Mouse (Mus musculus): ENCODE measurements around the gene Gstp3. TPM values are rescaled to one million over a fixed set of nuclear protein-coding genes. Genes with fewer than 3 reads are reported as not detected.
A peak's percentile ranks its signal among the peaks of the same experiment; 100 is the strongest.

Gstp3 gene
- total and polyA plus RNA-seq, 3 experiments = 1.1 TPM; not detected in 2

DNA sequence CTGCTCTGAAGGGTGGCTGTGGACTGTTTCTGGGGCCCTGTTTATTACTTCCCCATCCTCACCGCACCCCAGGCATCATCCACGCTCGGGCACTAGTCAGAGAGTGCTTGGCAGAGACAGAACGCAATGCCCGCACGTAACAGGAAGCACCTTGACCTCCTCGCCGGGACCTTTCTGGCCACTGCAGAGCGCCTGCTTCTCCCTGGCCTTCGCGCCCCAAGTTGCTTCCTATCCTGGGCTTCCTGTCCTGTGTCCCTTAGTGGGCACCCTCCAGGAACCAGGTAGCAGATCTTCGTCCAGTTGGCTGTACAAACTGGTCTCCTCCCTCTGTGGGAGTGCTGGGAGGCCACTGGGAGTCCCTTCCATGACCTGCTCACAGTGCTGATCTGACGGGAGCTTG, 39.1 kb upstream of the Gstp3 start:
- TF ChIP-seq CTCF (IDR thresholded peaks at IDR 0.05) = no peak
- no peak for TF ChIP-seq POLR2A (IDR thresholded peaks at IDR 0.05; ENCODE audit: insufficient read depth, low read depth, low read length)
- TF ChIP-seq EP300 (IDR thresholded peaks at IDR 0.05; ENCODE audit: insufficient read depth, low read depth, low read length) = no peak
- H3K27ac ChIP-seq = no peak overlapping the region; the same call in 1 of the 2 replicates
- H3K9ac ChIP-seq (ENCODE audit: low read depth, low read length) = no peak overlapping the region
- 74% methylated on average over 13 of the region's 13 CpGs for WGBS
- peak in 1 of 2 experiments; percentile 43 for DNase-seq
- intact Hi-C loops (cut with DNase I) = loop anchor here (1.0 to 5.0 kb wide), 3 partner anchors 81 to 130 kb away; partner anchors contain the start of gene Rad9a
- no peaks in the 10 kb centered on the region for H3K27me3 ChIP-seq (ENCODE audit: control insufficient read depth, insufficient read depth, low read length)
- H3K36me3 ChIP-seq (ENCODE audit: control insufficient read depth, insufficient read depth, low read length) = no peaks in the 10 kb centered on the region
- no peaks in the 10 kb centered on the region for H3K79me2 ChIP-seq (replicated peaks; ENCODE audit: control insufficient read depth, insufficient read depth, low read length)
- H3K4me3 ChIP-seq = no peak overlapping the region
- peaks cover 6% of the 10 kb centered on the region for H3K4me1 ChIP-seq (ENCODE audit: control insufficient read depth, insufficient read depth, low read length)

DNA sequence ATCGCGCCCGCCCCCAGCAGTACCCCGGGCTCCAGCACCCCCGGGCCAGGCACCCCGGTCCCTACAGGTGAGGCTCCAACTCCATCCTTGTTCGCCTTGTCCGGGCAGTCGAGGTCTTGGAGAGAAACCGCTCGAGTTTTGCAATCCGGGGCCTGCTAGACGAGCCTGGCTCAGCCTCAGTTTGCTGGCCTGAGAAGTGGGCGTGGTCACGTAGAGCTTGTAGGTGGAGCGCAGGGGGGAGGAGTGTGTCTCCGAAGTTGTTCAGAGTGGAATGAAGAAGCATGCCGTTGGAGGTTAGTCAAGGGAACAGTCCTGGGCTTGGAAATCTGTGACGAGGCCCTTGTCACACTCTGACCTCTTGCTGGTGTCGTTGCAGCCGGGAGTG, 38.1 kb upstream of the Gstp3 start:
- H3K27me3 ChIP-seq (ENCODE audit: control insufficient read depth, insufficient read depth, low read length) = no peaks in the 10 kb centered on the region
- H3K36me3 ChIP-seq (ENCODE audit: control insufficient read depth, insufficient read depth, low read length) = no peaks in the 10 kb centered on the region
- TF ChIP-seq POLR2A (IDR thresholded peaks at IDR 0.05; ENCODE audit: insufficient read depth, low read depth, low read length) (no peak), EP300 (IDR thresholded peaks at IDR 0.05; ENCODE audit: insufficient read depth, low read depth, low read length) (no peak)
- peak overlapping the region; percentile 96 for H3K27ac ChIP-seq
- H3K79me2 ChIP-seq (replicated peaks; ENCODE audit: control insufficient read depth, insufficient read depth, low read length) = no peaks in the 10 kb centered on the region
- H3K4me3 ChIP-seq = peak overlapping the region; percentile 91
- peaks cover 6% of the 10 kb centered on the region for H3K4me1 ChIP-seq (ENCODE audit: control insufficient read depth, insufficient read depth, low read length)
- intact Hi-C loops (cut with DNase I) = loop anchor here (5.0 kb wide), 2 partner anchors 80 to 105 kb away; partner anchors contain the start of gene Rad9a
- DNase-seq = no peak
- WGBS = 3% methylated on average over 21 of the region's 21 CpGs
- peak overlapping the region; percentile 63 for H3K9ac ChIP-seq (ENCODE audit: low read depth, low read length)

- H3K4me3 ChIP-seq = peak within 1 kb of the TSS; percentile 91
- peak within 1 kb of the TSS; percentile 96 for H3K27ac ChIP-seq
- peak; percentile 100 for DNase-seq
- intact Hi-C loops (cut with DNase I) = loop anchor here (5.0 kb wide), 2 partner anchors 80 to 105 kb away; partner anchors contain the start of gene Rad9a
- no peaks in the 10 kb centered on the region for H3K36me3 ChIP-seq (ENCODE audit: control insufficient read depth, insufficient read depth, low read length)
- WGBS = under 1% methylated on average over 65 of the region's 65 CpGs
- H3K27me3 ChIP-seq (ENCODE audit: control insufficient read depth, insufficient read depth, low read length) = no peaks in the 10 kb centered on the region
- H3K9ac ChIP-seq (ENCODE audit: low read depth, low read length) = peak within 1 kb of the TSS; percentile 81
- no peak for TF ChIP-seq CTCF (IDR thresholded peaks at IDR 0.05)
- TF ChIP-seq POLR2A (IDR thresholded peaks at IDR 0.05; ENCODE audit: insufficient read depth, low read depth, low read length) = peak; percentile 90
- H3K79me2 ChIP-seq (replicated peaks; ENCODE audit: control insufficient read depth, insufficient read depth, low read length) = no peaks in the 10 kb centered on the region
- H3K4me1 ChIP-seq (ENCODE audit: control insufficient read depth, insufficient read depth, low read length) = peaks cover 6% of the 10 kb centered on the region
These were observed 37.5 kb upstream of the Gstp3 start, which contains the start of gene Cdk2ap2 for GRCm38 (mm10) chr19:4096642-4097440. TSS of gene Cdk2ap2 (plus strand) at chr19:4097182.

- Histone ChIP-seq H3K4me1 (ENCODE audit: control insufficient read depth, insufficient read depth, low read length) (peaks cover 6% of the 10 kb centered on the region), H3K4me3 (no peak overlapping the region), H3K27me3 (ENCODE audit: control insufficient read depth, insufficient read depth, low read length) (no peaks in the 10 kb centered on the region), H3K27ac (no peak overlapping the region), H3K9ac (ENCODE audit: low read depth, low read length) (no peak overlapping the region), H3K79me2 (replicated peaks; ENCODE audit: control insufficient read depth, insufficient read depth, low read length) (no peaks in the 10 kb centered on the region), H3K36me3 (ENCODE audit: control insufficient read depth, insufficient read depth, low read length) (no peaks in the 10 kb centered on the region)
- no peak for DNase-seq
- no peak for TF ChIP-seq POLR2A (IDR thresholded peaks at IDR 0.05; ENCODE audit: insufficient read depth, low read depth, low read length)
- TF ChIP-seq EP300 (IDR thresholded peaks at IDR 0.05; ENCODE audit: insufficient read depth, low read depth, low read length) = no peak
- no peak for TF ChIP-seq CTCF (IDR thresholded peaks at IDR 0.05)
- intact Hi-C loops (cut with DNase I) = loop anchor here (5.0 kb wide), 2 partner anchors 79 to 106 kb away; partner anchors contain the start of gene Rad9a
- WGBS = 78% methylated on average over 3 of the region's 3 CpGs
These were observed 36.4 kb upstream of the Gstp3 start for GRCm38 (mm10) chr19:4095802-4096201.

DNA sequence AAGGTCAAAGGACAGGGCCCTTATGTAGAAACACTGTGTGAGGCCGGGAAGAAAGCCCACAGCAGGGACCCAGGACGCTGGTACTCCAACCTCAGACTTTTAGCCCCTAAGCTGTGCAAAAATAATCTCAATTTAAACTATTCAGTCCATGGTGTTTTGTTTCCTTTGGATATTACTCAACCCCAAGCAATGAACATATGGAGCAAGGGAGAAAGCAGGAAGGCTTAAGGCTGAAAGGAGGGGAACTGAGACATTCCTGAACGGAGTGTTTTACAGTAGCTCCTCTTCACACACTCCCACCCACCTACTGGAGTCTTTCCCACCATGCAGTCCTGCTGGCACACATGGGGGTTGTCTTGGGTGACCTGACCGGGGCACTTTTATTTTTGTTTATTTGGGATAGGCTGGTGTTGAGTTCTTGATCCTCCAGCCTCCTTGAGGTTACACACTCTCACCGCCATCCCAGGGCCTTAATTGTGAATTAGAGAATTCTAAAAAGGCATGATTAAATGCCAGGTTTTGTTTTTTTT, 35.5 kb upstream of the Gstp3 start:
- Histone ChIP-seq H3K79me2 (replicated peaks; ENCODE audit: control insufficient read depth, insufficient read depth, low read length) (no peaks in the 10 kb centered on the region), H3K27me3 (ENCODE audit: control insufficient read depth, insufficient read depth, low read length) (no peaks in the 10 kb centered on the region), H3K27ac (no peak overlapping the region), H3K36me3 (ENCODE audit: control insufficient read depth, insufficient read depth, low read length) (no peaks in the 10 kb centered on the region), H3K4me3 (no peak overlapping the region), H3K4me1 (ENCODE audit: control insufficient read depth, insufficient read depth, low read length) (peaks cover 6% of the 10 kb centered on the region), H3K9ac (ENCODE audit: low read depth, low read length) (no peak overlapping the region)
- intact Hi-C loops (cut with DNase I) = loop anchor here (5.0 kb wide), 2 partner anchors 78 to 107 kb away; partner anchors contain the start of gene Rad9a
- no peak for DNase-seq
- no peak for TF ChIP-seq EP300 (IDR thresholded peaks at IDR 0.05; ENCODE audit: insufficient read depth, low read depth, low read length)
- TF ChIP-seq POLR2A (IDR thresholded peaks at IDR 0.05; ENCODE audit: insufficient read depth, low read depth, low read length) = no peak
- no peak for TF ChIP-seq CTCF (IDR thresholded peaks at IDR 0.05)
- WGBS = 83% methylated on average over 5 of the region's 5 CpGs

GRCm38 (mm10) chr19:4094348-4094747, 35.0 kb upstream of the Gstp3 start:
- Histone ChIP-seq H3K9ac (ENCODE audit: low read depth, low read length) (no peak overlapping the region), H3K27ac (no peak overlapping the region), H3K36me3 (ENCODE audit: control insufficient read depth, insufficient read depth, low read length) (no peaks in the 10 kb centered on the region), H3K4me1 (ENCODE audit: control insufficient read depth, insufficient read depth, low read length) (peaks cover 5% of the 10 kb centered on the region), H3K79me2 (replicated peaks; ENCODE audit: control insufficient read depth, insufficient read depth, low read length) (no peaks in the 10 kb centered on the region), H3K27me3 (ENCODE audit: control insufficient read depth, insufficient read depth, low read length) (no peaks in the 10 kb centered on the region), H3K4me3 (no peak overlapping the region)
- intact Hi-C loops (cut with DNase I) = no loop called here
- TF ChIP-seq EP300 (IDR thresholded peaks at IDR 0.05; ENCODE audit: insufficient read depth, low read depth, low read length) = no peak
- TF ChIP-seq CTCF (IDR thresholded peaks at IDR 0.05) = no peak
- TF ChIP-seq POLR2A (IDR thresholded peaks at IDR 0.05; ENCODE audit: insufficient read depth, low read depth, low read length) = no peak
- 60% methylated on average over 3 of the region's 3 CpGs for WGBS
- DNase-seq = no peak

All from heart, adult 2 months (tissue).